Mouse (Mus musculus) ovary, adult 18-20 months (tissue): Measurements from ENCODE around the gene Pigk.

Source experiments
- DNase-seq: peaks from one replicate; pipeline ENCODE4 v3.0.0; 2022; ENCODE audit warnings: low spot score, mixed read lengths

Pigk gene

DNA sequence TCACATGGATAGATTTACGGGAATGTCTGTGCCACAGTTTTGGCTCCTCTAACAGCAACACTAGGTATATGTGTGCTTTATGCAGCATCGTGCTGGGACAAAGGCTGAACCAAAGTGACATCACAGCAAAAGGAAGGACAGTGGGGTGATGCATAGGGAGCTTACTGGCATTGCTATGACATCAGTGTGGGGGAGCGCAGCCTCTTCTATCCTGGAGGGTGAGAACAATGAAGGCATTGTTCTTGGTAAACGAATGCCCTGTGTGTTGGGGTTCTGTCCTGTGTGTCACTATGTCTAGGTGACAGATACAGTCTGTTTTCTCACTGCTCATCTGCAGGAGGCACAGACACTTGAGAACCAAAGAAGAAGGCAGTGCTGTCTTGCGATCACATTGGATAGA lies 285.0 kb downstream of the Pigk start:
- no peak for DNase-seq

DNA sequence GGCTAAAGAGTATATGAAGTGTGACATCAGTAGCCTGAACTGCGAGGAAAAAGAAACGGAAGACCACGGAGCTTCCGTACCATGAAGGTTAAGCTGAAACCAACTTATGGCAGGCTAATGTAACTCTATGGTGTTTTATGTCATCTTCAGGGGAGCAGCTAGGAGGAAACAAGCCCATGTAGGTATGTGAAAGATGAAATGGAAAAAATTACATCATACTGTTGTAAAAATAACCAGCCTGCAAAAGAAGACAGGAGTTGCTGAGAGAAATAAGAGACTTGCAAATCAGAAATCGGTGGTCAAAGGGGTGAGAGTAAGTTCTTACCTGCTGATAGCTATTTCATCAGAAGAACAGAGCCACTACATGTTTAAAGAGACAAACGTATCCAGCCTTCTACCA lies 293.0 kb downstream of the Pigk start:
- DNase-seq, result no peak

DNA sequence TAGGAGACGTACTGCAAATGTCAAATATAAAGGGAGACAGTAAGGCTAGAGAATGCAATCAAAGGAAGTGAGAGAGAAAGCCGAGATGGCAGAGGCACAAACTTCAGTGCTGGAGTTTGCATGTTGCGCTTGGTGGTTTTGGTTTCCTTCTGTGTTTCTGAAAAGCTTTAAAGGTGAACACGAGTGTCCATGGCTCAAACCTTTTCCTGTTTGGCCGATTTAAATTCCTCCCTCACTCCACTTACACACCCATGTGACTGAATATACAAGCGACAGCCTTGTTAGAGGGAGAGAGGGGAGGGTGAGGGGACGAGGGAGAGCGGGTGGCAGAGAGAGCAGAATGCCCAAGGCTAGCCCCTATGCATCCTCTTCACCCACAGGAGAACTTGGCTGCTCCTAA lies 302.5 kb downstream of the Pigk start:
- DNase-seq, result no peak

DNA sequence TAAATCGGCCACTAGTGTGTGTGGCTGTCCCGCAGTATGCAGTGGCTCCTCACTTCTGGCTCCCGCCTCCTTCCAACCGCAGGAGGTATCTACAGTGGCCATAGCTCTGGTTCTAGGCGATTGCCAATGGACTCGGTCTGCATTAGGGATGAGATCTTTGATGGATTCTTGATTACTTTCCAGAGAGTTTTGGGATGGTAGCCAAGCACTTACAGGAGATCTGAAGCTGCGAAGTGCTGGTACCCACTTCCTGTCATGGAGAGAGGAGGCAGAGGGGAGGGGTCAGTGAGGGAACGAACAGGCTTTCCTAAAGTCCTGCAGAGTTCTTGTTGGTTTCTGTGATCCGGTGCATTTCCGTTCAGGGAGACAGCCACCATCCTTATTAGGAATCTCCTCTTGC lies 304.2 kb downstream of the Pigk start:
- DNase-seq, result no peak

DNA sequence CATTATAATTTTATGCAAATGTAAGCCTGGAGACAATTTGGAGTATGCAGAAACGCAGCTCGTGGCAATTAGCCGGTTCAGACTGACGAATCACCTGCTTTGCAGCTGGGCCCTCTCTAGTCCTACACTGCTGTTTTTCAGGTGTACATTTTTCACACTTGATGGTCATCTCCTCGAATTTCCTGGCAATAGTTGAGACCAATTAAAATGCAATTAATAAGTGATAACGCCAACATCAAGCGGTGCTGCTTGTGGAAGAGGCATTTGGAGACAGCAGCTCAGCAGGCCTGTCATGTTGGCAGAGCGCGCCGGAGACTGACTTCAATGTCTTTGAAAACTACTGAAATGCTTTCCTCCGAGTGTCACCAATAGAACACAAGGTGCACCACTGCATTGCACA lies 310.1 kb downstream of the Pigk start:
- DNase-seq, result no peak
